Mouse (Mus musculus) limb, embryonic 11.5 days (tissue): Measurements from ENCODE around the gene Utp20. TPM values are rescaled to one million over a fixed set of nuclear protein-coding genes. Genes with fewer than 3 reads are reported as not detected.

ENCODE experiments used
- ATAC-seq: fragments of 200-750 bp; cut with Nextera tagmentation; 2 replicates; pipeline ENCODE4 v1.8.0; 2017; ENCODE audit warnings: low read depth; ENCODE audit not compliant: insufficient number of reproducible peaks, low FRiP score, low TSS enrichment
- DNase-seq: peaks from one replicate; pipeline ENCODE4 v3.0.0-alpha.2; 2015; ENCODE audit warnings: low spot score
- H3K27ac ChIP-seq: fragments of 300-500 bp; sonication (generic); replicated peaks from 2 replicates; pipeline ENCODE4 v1.5.1; 2014; ENCODE audit warnings: low read depth, mild to moderate bottlenecking, low read length
- H3K27me3 ChIP-seq: fragments of 300-500 bp; sonication (generic); 2 replicates; pipeline ENCODE4 v1.6.1; 2014; ENCODE audit warnings: mild to moderate bottlenecking, low read length, mixed read lengths; ENCODE audit not compliant: control insufficient read depth, insufficient read depth
- H3K36me3 ChIP-seq: fragments of 300-500 bp; sonication (generic); 2 replicates; pipeline ENCODE4 v1.6.1; 2014; ENCODE audit warnings: mild to moderate bottlenecking, low read length, moderate library complexity, mixed read lengths; ENCODE audit not compliant: control insufficient read depth, insufficient read depth
- H3K4me1 ChIP-seq: fragments of 300-500 bp; sonication (generic); 2 replicates; pipeline ENCODE4 v1.6.1; 2014; ENCODE audit warnings: low read length, mixed read lengths; ENCODE audit not compliant: control insufficient read depth, insufficient read depth
- H3K4me2 ChIP-seq: fragments of 300-500 bp; sonication (generic); 2 replicates; pipeline ENCODE4 v1.6.1; 2014; ENCODE audit warnings: low read depth, mild to moderate bottlenecking, moderate library complexity; ENCODE audit not compliant: severe bottlenecking
- H3K4me3 ChIP-seq: fragments of 300-500 bp; sonication (generic); 2 replicates; pipeline ENCODE4 v1.5.1; 2014; ENCODE audit warnings: low read depth, low read length
- H3K9ac ChIP-seq: fragments of 300-500 bp; sonication (generic); 2 replicates; pipeline ENCODE4 v1.6.1; 2014; ENCODE audit warnings: mild to moderate bottlenecking, low read length
- H3K9me3 ChIP-seq: fragments of 300-500 bp; sonication (generic); 2 replicates; pipeline ENCODE4 v1.6.1; 2016; ENCODE audit warnings: low read length; ENCODE audit not compliant: control insufficient read depth
- WGBS: fragments of 180-500 bp; shearing (Covaris S2); extraction: QIAGEN DNeasy Blood & Tissue Kit; methylation state at CpG from one replicate; pipeline ENCODE4 v1.1.7; 2014; 5-methylcytosine and 5-hydroxymethylcytosine counted together
- polyA plus RNA-seq: library from polyadenylated mRNA; unstranded; fragments of >200 nt; fragmentation: Nextera tagmentation; extraction: Ambion mirVana; gene quantifications from 2 replicates; pipeline ENCODE4 v1.2.1, GENCODE M21; 2014

The Utp20 gene
- polyA plus RNA-seq, 1 experiment from 2014 or later, result 28.2 TPM

GRCm38 (mm10) chr10:88725343-88725742 lies 101.3 kb downstream of the Utp20 start:
- DNase-seq, result peak; percentile 26
- Histone ChIP-seq H3K27me3 (no peaks in the 10 kb centered on the region), H3K4me2 (no peak overlapping the region), H3K4me1 (no peaks in the 10 kb centered on the region), H3K9me3 (no peaks in the 10 kb centered on the region), H3K9ac (no peak overlapping the region), H3K36me3 (no peaks in the 10 kb centered on the region), H3K4me3 (no peak overlapping the region), H3K27ac (no peak overlapping the region)
- ATAC-seq, result no peak
- 52% methylated on average over 2 of the region's 2 CpGs for WGBS

GRCm38 (mm10) chr10:88719618-88720017 lies 107.0 kb downstream of the Utp20 start:
- Histone ChIP-seq H3K36me3 (no peaks in the 10 kb centered on the region), H3K4me3 (no peak overlapping the region), H3K9me3 (no peaks in the 10 kb centered on the region), H3K27me3 (no peaks in the 10 kb centered on the region), H3K9ac (no peak overlapping the region), H3K27ac (no peak overlapping the region), H3K4me1 (0 out of 2 replicates have a peak, but pooled peaks cover 2% of the 10 kb centered on the region), H3K4me2 (no peak overlapping the region)
- ATAC-seq (no peak), DNase-seq (no peak)
- 78% methylated on average over 1 of the region's 1 CpGs for WGBS

GRCm38 (mm10) chr10:88717756-88718025 lies 108.9 kb downstream of the Utp20 start:
- H3K36me3 ChIP-seq, result no peaks in the 10 kb centered on the region
- 0 out of 2 replicates have a peak, but pooled peaks cover 2% of the 10 kb centered on the region for H3K4me1 ChIP-seq
- H3K27ac ChIP-seq, result no peak overlapping the region
- DNase-seq, result no peak
- H3K9ac ChIP-seq, result no peak overlapping the region
- no peak overlapping the region for H3K4me3 ChIP-seq
- H3K27me3 ChIP-seq, result no peaks in the 10 kb centered on the region
- H3K9me3 ChIP-seq, result no peaks in the 10 kb centered on the region
- no peak for ATAC-seq
- WGBS, result 31% methylated on average over 2 of the region's 2 CpGs
- H3K4me2 ChIP-seq, result no peak overlapping the region

- WGBS, result 49% methylated on average over 13 of the region's 13 CpGs
- 0 out of 2 replicates have a peak, but pooled peaks cover 2% of the 10 kb centered on the region for H3K4me1 ChIP-seq
- no peak for ATAC-seq
- H3K27ac ChIP-seq, result no peak overlapping the region
- DNase-seq, result no peak
- no peaks in the 10 kb centered on the region for H3K27me3 ChIP-seq
- no peak overlapping the region for H3K4me3 ChIP-seq
- no peaks in the 10 kb centered on the region for H3K9me3 ChIP-seq
- no peak overlapping the region for H3K4me2 ChIP-seq
- H3K36me3 ChIP-seq, result no peaks in the 10 kb centered on the region
- no peak overlapping the region for H3K9ac ChIP-seq
Measured at GRCm38 (mm10) chr10:88716986-88717755, 109.4 kb downstream of the Utp20 start.

- Histone ChIP-seq H3K4me3 (no peak overlapping the region), H3K4me2 (no peak overlapping the region), H3K4me1 (0 out of 2 replicates have a peak, but pooled peaks cover 2% of the 10 kb centered on the region), H3K36me3 (no peaks in the 10 kb centered on the region), H3K27ac (no peak overlapping the region), H3K9me3 (no peaks in the 10 kb centered on the region), H3K9ac (no peak overlapping the region), H3K27me3 (no peaks in the 10 kb centered on the region)
- DNase-seq, result no peak
- ATAC-seq, result no peak
- WGBS, result 90% methylated on average over 6 of the region's 6 CpGs
Measured at GRCm38 (mm10) chr10:88715621-88716020, 111.0 kb downstream of the Utp20 start.

GRCm38 (mm10) chr10:88714744-88715143 lies 111.9 kb downstream of the Utp20 start:
- DNase-seq (no peak), ATAC-seq (no peak)
- 85% methylated on average over 4 of the region's 4 CpGs for WGBS

GRCm38 (mm10) chr10:88712359-88712758 lies 114.2 kb downstream of the Utp20 start:
- Histone ChIP-seq H3K4me3 (no peak overlapping the region), H3K4me1 (0 out of 2 replicates have a peak, but pooled peaks cover 2% of the 10 kb centered on the region), H3K9ac (no peak overlapping the region), H3K27me3 (no peaks in the 10 kb centered on the region), H3K27ac (no peak overlapping the region), H3K4me2 (no peak overlapping the region), H3K36me3 (no peaks in the 10 kb centered on the region), H3K9me3 (no peaks in the 10 kb centered on the region)
- no peak for ATAC-seq
- no peak for DNase-seq
- 81% methylated on average over 6 of the region's 6 CpGs for WGBS

More at GRCm38 (mm10) chr10:88714744-88715143, 111.9 kb downstream of the Utp20 start:
- H3K4me1 ChIP-seq, result 0 out of 2 replicates have a peak, but pooled peaks cover 2% of the 10 kb centered on the region
- no peaks in the 10 kb centered on the region for H3K27me3 ChIP-seq
- no peak overlapping the region for H3K4me3 ChIP-seq
- no peak overlapping the region for H3K4me2 ChIP-seq
- no peak overlapping the region for H3K27ac ChIP-seq
- H3K9ac ChIP-seq, result no peak overlapping the region
- H3K9me3 ChIP-seq, result no peaks in the 10 kb centered on the region
- no peaks in the 10 kb centered on the region for H3K36me3 ChIP-seq

GRCm38 (mm10) chr10:88708671-88709523 lies 117.7 kb downstream of the Utp20 start:
- H3K9ac ChIP-seq, result no peak overlapping the region
- no peaks in the 10 kb centered on the region for H3K27me3 ChIP-seq
- no peaks in the 10 kb centered on the region for H3K4me1 ChIP-seq
- H3K27ac ChIP-seq, result no peak overlapping the region
- H3K36me3 ChIP-seq, result no peaks in the 10 kb centered on the region
- DNase-seq (no peak), ATAC-seq (no peak)
- 68% methylated on average over 10 of the region's 10 CpGs for WGBS
- H3K4me2 ChIP-seq, result no peak overlapping the region
- no peaks in the 10 kb centered on the region for H3K9me3 ChIP-seq
- no peak overlapping the region for H3K4me3 ChIP-seq
